Mouse (Mus musculus) midbrain, embryonic 14.5 days (tissue): ENCODE measurements around the gene Pet117. TPM values are rescaled to one million over a fixed set of nuclear protein-coding genes. Genes with fewer than 3 reads are reported as not detected.
A peak's percentile ranks its signal among the peaks of the same experiment; 100 is the strongest.

Source experiments
- ATAC-seq: fragments of 200-750 bp; cut with Nextera tagmentation; 2 replicates; pipeline ENCODE4 v1.8.0; 2017; ENCODE audit warnings: moderate number of reproducible peaks, moderate library complexity; ENCODE audit not compliant: low FRiP score, low TSS enrichment
- DNase-seq: peaks from one replicate; pipeline ENCODE4 v3.0.0-alpha.2; 2015
- H3K27ac ChIP-seq: fragments of 300-500 bp; sonication (generic); replicated peaks from 2 replicates; pipeline ENCODE4 v1.5.1; 2014; ENCODE audit warnings: mild to moderate bottlenecking, low read depth, low read length, moderate library complexity
- H3K27me3 ChIP-seq: fragments of 300-500 bp; sonication (generic); 2 replicates; pipeline ENCODE4 v1.6.1; 2014; ENCODE audit warnings: low read length, control low read depth, mixed read lengths; ENCODE audit not compliant: control insufficient read depth, insufficient read depth
- H3K36me3 ChIP-seq: fragments of 300-500 bp; sonication (generic); 2 replicates; pipeline ENCODE4 v1.6.1; 2014; ENCODE audit warnings: low read length, control low read depth; ENCODE audit not compliant: control insufficient read depth, insufficient read depth
- H3K4me1 ChIP-seq: fragments of 300-500 bp; sonication (generic); 2 replicates; pipeline ENCODE4 v1.6.1; 2014; ENCODE audit warnings: mild to moderate bottlenecking, antibody characterized with exemption, low read length, control low read depth; ENCODE audit not compliant: control insufficient read depth, insufficient read depth
- H3K4me2 ChIP-seq: fragments of 300-500 bp; sonication (generic); 2 replicates; pipeline ENCODE4 v1.6.1; 2014; ENCODE audit warnings: mild to moderate bottlenecking, low read length, moderate library complexity
- H3K4me3 ChIP-seq: fragments of 300-500 bp; sonication (generic); replicated peaks from 2 replicates; pipeline ENCODE4 v1.5.1; 2014; ENCODE audit warnings: low read depth, low read length
- H3K9ac ChIP-seq: fragments of 300-500 bp; sonication (generic); replicated peaks from 2 replicates; pipeline ENCODE4 v1.6.1; 2014; ENCODE audit warnings: mild to moderate bottlenecking, low read length, moderate library complexity
- H3K9me3 ChIP-seq: fragments of 300-500 bp; sonication (generic); 2 replicates; pipeline ENCODE4 v1.6.1; 2016; ENCODE audit warnings: low read length, control low read depth, mixed read lengths; ENCODE audit not compliant: control insufficient read depth
- WGBS: fragments of 180-500 bp; shearing (Covaris S2); extraction: QIAGEN DNeasy Blood & Tissue Kit; methylation state at CpG from one replicate; pipeline ENCODE4 v1.1.7; 2014; 5-methylcytosine and 5-hydroxymethylcytosine counted together
- polyA plus RNA-seq: library from polyadenylated mRNA; unstranded; fragments of >200 nt; fragmentation: Nextera tagmentation; extraction: Ambion mirVana; gene quantifications from 2 replicates; pipeline ENCODE4 v1.2.1, GENCODE M21; 2014

Gene Pet117
- polyA plus RNA-seq, 1 experiment from 2014 or later: 3.1 TPM

DNA sequence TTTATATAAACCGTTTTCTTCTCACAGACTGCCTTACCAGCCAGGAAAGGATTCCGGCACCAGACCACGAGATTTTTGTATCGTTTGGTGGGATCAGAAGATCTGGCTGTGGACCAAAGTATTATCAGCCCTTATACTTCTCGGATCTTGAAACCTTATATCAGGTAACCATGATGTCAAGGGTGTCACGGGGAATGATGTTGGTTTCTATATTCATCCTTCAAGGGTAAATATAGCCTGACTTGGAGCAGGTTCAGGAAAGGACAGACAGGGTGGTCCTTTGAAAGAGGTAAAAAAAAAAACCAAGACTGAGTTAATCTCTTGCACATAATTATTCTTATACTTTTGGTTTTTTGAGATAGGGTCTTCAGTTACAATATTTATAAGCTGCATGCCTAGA, 31.9 kb downstream of the Pet117 start:
- H3K27ac ChIP-seq: no peak overlapping the region
- no peak overlapping the region for H3K4me3 ChIP-seq
- ATAC-seq (no peak), DNase-seq (no peak)
- no peaks in the 10 kb centered on the region for H3K4me1 ChIP-seq
- 94% methylated on average over 6 of the region's 6 CpGs for whole genome bisulfite sequencing
- no peaks in the 10 kb centered on the region for H3K9me3 ChIP-seq
- H3K9ac ChIP-seq: no peak overlapping the region
- H3K4me2 ChIP-seq: no peak overlapping the region
- H3K27me3 ChIP-seq: no peaks in the 10 kb centered on the region
- peaks cover 76% of the 10 kb centered on the region for H3K36me3 ChIP-seq

GRCm38 (mm10) chr2:144409037-144409436, 40.2 kb downstream of the Pet117 start:
- 93% methylated on average over 4 of the region's 4 CpGs for WGBS
- ATAC-seq: no peak
- H3K9ac ChIP-seq: no peak overlapping the region

DNA sequence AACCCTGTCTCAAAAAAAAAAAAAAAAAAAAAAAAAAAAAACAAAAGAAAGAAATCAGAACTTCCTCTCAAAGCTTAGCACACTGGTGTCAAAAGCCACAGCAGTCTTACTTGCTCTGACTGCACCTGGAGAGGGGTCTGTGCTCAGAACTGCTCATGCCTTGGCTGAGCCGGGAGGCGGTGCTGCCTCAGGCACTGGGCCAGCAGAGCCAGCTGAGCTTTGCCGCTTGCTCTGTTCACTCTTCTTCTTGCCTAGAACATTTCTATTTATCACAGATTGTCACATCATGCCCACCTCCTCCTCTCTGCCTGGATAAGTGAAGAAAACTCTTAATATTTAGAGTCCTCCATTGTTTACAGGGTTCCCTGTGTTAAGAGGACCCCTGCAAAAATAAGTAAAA, 41.8 kb downstream of the Pet117 start:
- Histone ChIP-seq H3K4me2 (no peak overlapping the region), H3K36me3 (peaks cover 45% of the 10 kb centered on the region), H3K27me3 (no peaks in the 10 kb centered on the region), H3K4me1 (no peaks in the 10 kb centered on the region), H3K9me3 (no peaks in the 10 kb centered on the region), H3K4me3 (no peak overlapping the region), H3K9ac (no peak overlapping the region), H3K27ac (no peak overlapping the region)
- 89% methylated on average over 3 of the region's 3 CpGs for WGBS
- no peak for ATAC-seq
- DNase-seq: no peak

More at GRCm38 (mm10) chr2:144409037-144409436, 40.2 kb downstream of the Pet117 start:
- Histone ChIP-seq H3K4me2 (no peak overlapping the region), H3K36me3 (peaks cover 54% of the 10 kb centered on the region), H3K9me3 (no peaks in the 10 kb centered on the region), H3K27me3 (no peaks in the 10 kb centered on the region), H3K4me3 (no peak overlapping the region), H3K4me1 (no peaks in the 10 kb centered on the region), H3K27ac (no peak overlapping the region)
- no peak for DNase-seq

DNA sequence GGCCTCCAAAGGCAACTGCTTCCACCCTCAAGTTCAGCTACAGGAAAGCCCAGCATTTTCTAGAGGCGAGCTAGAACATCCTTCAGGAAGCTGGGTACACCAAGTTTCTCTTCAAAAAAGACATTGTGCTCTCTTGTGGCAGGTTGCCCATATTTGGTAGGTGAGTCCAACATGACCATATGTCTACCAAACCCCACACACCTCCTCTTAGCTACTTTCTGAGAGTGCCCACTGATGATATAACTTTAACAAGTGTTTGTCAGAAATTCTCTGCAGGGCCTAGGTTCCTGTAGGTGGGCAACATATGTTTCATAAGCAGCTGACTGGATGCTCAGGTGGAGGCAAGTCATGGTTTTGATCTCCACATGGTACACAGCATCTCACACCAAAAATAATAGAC, 45.9 kb downstream of the Pet117 start:
- H3K27me3 ChIP-seq: no peaks in the 10 kb centered on the region
- peaks cover 11% of the 10 kb centered on the region for H3K36me3 ChIP-seq
- WGBS: 97% methylated on average over 1 of the region's 1 CpGs
- H3K9ac ChIP-seq: no peak overlapping the region
- H3K27ac ChIP-seq: no peak overlapping the region
- no peaks in the 10 kb centered on the region for H3K9me3 ChIP-seq
- H3K4me2 ChIP-seq: no peak overlapping the region
- H3K4me3 ChIP-seq: no peak overlapping the region
- DNase-seq: no peak
- H3K4me1 ChIP-seq: peaks cover 6% of the 10 kb centered on the region; the same call in 1 of the 2 replicates
- ATAC-seq: no peak

DNA sequence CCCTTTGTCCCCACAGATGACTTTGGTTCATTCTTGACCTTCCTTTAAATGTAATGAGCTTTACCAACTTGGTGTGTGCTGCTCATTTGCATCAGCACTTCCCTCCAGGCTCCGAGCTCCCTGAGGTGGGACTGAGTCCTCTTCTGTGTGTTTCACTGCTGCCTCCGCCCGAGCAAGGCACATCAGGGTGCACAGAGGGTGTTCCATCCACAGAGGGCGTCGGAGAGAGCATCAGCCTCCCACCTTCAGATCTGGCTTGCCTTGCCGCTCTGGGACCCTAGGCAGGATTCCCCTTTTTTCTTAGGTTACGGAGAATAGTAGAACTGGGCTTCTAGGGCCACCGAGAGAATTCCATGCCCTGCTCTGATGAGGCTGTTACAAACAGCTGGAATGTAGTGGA, 48.1 kb downstream of the Pet117 start:
- no peak overlapping the region for H3K4me2 ChIP-seq
- H3K4me3 ChIP-seq: no peak overlapping the region
- H3K9me3 ChIP-seq: no peaks in the 10 kb centered on the region
- no peak overlapping the region for H3K9ac ChIP-seq
- peaks cover 6% of the 10 kb centered on the region; the same call in 1 of the 2 replicates for H3K4me1 ChIP-seq
- no peak for DNase-seq
- no peak overlapping the region for H3K27ac ChIP-seq
- no peak for ATAC-seq
- H3K36me3 ChIP-seq: peaks cover 4% of the 10 kb centered on the region; the same call in 1 of the 2 replicates
- H3K27me3 ChIP-seq: no peaks in the 10 kb centered on the region
- 51% methylated on average over 8 of the region's 8 CpGs for WGBS

GRCm38 (mm10) chr2:144418062-144418461, 49.3 kb downstream of the Pet117 start:
- ATAC-seq (no peak; the same call in 1 of the 2 replicates), DNase-seq (peak; percentile 31)
- Histone ChIP-seq H3K4me1 (peaks cover 6% of the 10 kb centered on the region; the same call in 1 of the 2 replicates), H3K36me3 (peaks cover 4% of the 10 kb centered on the region; the same call in 1 of the 2 replicates), H3K9ac (no peak overlapping the region), H3K27me3 (no peaks in the 10 kb centered on the region), H3K9me3 (no peaks in the 10 kb centered on the region), H3K4me2 (no peak overlapping the region), H3K4me3 (no peak overlapping the region), H3K27ac (no peak overlapping the region)
- 27% methylated on average over 2 of the region's 2 CpGs for WGBS

DNA sequence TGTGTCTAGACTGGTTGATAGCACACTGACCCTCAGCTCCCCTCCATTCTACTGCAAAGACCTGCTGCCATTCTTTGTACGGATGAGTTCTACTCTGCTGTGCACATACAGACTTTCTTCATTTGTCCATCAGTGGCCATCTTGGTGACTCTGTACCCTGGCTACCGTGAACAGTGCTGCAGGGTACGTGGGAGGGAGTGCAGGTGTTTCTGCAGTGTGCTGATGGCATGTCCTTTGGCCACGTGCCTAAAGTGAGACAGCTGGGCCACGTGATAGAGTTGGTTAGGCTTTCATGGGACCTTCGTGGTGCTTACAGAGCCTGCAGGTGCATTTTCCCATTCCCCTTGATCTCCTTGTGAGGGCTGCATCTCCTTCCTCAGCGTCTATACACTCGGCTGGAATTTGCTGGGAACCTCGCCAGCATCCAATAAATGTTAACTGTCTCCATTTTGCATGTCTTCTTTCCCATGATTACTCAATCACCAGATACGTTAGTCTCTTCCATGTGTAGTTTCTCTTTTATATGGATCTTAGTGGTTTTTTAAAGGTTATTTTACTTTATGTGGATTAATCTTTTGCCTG, 53.4 kb downstream of the Pet117 start:
- H3K9ac ChIP-seq: no peak overlapping the region
- no peak overlapping the region for H3K4me3 ChIP-seq
- H3K36me3 ChIP-seq: no peaks in the 10 kb centered on the region
- no peaks in the 10 kb centered on the region for H3K27me3 ChIP-seq
- no peak overlapping the region for H3K27ac ChIP-seq
- ATAC-seq (no peak), DNase-seq (no peak)
- H3K4me2 ChIP-seq: no peak overlapping the region
- 85% methylated on average over 10 of the region's 10 CpGs for WGBS
- peaks cover 6% of the 10 kb centered on the region; the same call in 1 of the 2 replicates for H3K4me1 ChIP-seq
- H3K9me3 ChIP-seq: no peaks in the 10 kb centered on the region

Other genes starting within 250 kb of the Pet117 start
- 7.6 and 11.1 TPM in 2 replicates for gene Mgme1, start 98.3 kb upstream of the Pet117 start, polyA plus RNA-seq
- gene Snx5, start 98.1 kb upstream of the Pet117 start, polyA plus RNA-seq: 55.6 and 69.3 TPM in 2 replicates
- not detected in 2 replicates for gene Ovol2, start 36.9 kb upstream of the Pet117 start, polyA plus RNA-seq
- 24.0 and 25.5 TPM in 2 replicates for gene Kat14, start within 50 bp of the Pet117 start, polyA plus RNA-seq
- gene Dzank1, start 158.4 kb downstream of the Pet117 start, polyA plus RNA-seq: 13.1 and 16.6 TPM in 2 replicates
- 25.6 and 31.7 TPM in 2 replicates for gene Polr3f, start 158.7 kb downstream of the Pet117 start, polyA plus RNA-seq
- gene Rbbp9, start 181.9 kb downstream of the Pet117 start, polyA plus RNA-seq: 55.6 and 64.4 TPM in 2 replicates
- gene Sec23b, start 187.2 kb downstream of the Pet117 start, polyA plus RNA-seq: 47.2 and 69.8 TPM in 2 replicates
- gene Smim26, start 225.1 kb downstream of the Pet117 start, polyA plus RNA-seq: 55.4 and 70.5 TPM in 2 replicates
- gene Dtd1, start 230.9 kb downstream of the Pet117 start, polyA plus RNA-seq: 118 and 146 TPM in 2 replicates